Mouse (Mus musculus) cerebellum, postnatal 14 days (tissue): ENCODE data around the gene Pank3.
A peak's percentile ranks its signal among the peaks of the same experiment; 100 is the strongest.
"Not testable (repeated sequence)": the region's sequence is repeated elsewhere in the genome, so short reads cannot be mapped to it uniquely, and the experiment has no call there.

Source experiments
- DNase-seq, 2 experiments: peaks; one replicate each; pipeline ENCODE4 v3.0.0; 2021; ENCODE audit warnings: mixed read lengths in 2 of 2

The Pank3 gene

GRCm38 (mm10) chr11:35780336-35780735, 11.1 kb downstream of the Pank3 start:
- DNase-seq = no peak

- no peak for DNase-seq
Measured at GRCm38 (mm10) chr11:35782444-35782843, 13.2 kb downstream of the Pank3 start.

GRCm38 (mm10) chr11:35783038-35783437, 13.8 kb downstream of the Pank3 start:
- no peak for DNase-seq

GRCm38 (mm10) chr11:35784002-35784401, 14.7 kb downstream of the Pank3 start:
- DNase-seq = no peak

- no peak for DNase-seq
Measured at GRCm38 (mm10) chr11:35784537-35784936, 15.3 kb downstream of the Pank3 start.

GRCm38 (mm10) chr11:35788443-35788842, 19.2 kb downstream of the Pank3 start:
- no peak for DNase-seq

GRCm38 (mm10) chr11:35792800-35793199, 23.5 kb downstream of the Pank3 start:
- not testable (repeated sequence) for DNase-seq

GRCm38 (mm10) chr11:35797751-35798494, 28.6 kb downstream of the Pank3 start:
- DNase-seq = peak; percentile 61 to 65

GRCm38 (mm10) chr11:35798495-35798820, 29.2 kb downstream of the Pank3 start:
- peak; percentile 81 to 85 for DNase-seq

- DNase-seq = peak; percentile 33 to 37
Measured at GRCm38 (mm10) chr11:35798874-35799273, 29.6 kb downstream of the Pank3 start, which contains the start of gene Fbll1. Fbll1 (minus strand) TSS chr11:35798884.

- DNase-seq = no peak
Measured at GRCm38 (mm10) chr11:35801332-35801731, 32.0 kb downstream of the Pank3 start.

- DNase-seq = no peak
Measured at GRCm38 (mm10) chr11:35811458-35811857, 42.2 kb downstream of the Pank3 start.

- DNase-seq = no peak
Measured at GRCm38 (mm10) chr11:35816316-35816715, 47.0 kb downstream of the Pank3 start.

- no peak for DNase-seq
Measured at GRCm38 (mm10) chr11:35827714-35828113, 58.4 kb downstream of the Pank3 start.

GRCm38 (mm10) chr11:35832139-35832538, 62.9 kb downstream of the Pank3 start:
- no peak for DNase-seq

GRCm38 (mm10) chr11:35833270-35833669, 64.0 kb downstream of the Pank3 start:
- DNase-seq = no peak

GRCm38 (mm10) chr11:35834022-35834760, 64.9 kb downstream of the Pank3 start, which contains the start of gene Rars:
Rars (minus strand) TSS chr11:35834506.
- peak; percentile 95 for DNase-seq

GRCm38 (mm10) chr11:35837156-35838126, 68.2 kb downstream of the Pank3 start:
- no peak for DNase-seq

GRCm38 (mm10) chr11:35838345-35839338, 69.4 kb downstream of the Pank3 start:
- peak; percentile 86 to 89 for DNase-seq

GRCm38 (mm10) chr11:35840282-35840681, 71.0 kb downstream of the Pank3 start:
- DNase-seq = no peak

GRCm38 (mm10) chr11:35840806-35841205, 71.5 kb downstream of the Pank3 start:
- DNase-seq = not testable (repeated sequence)
